Mouse (Mus musculus): Measurements from ENCODE around the gene Fgd3. TPM values are rescaled to one million over a fixed set of nuclear protein-coding genes. Genes with fewer than 3 reads are reported as not detected.
A peak's percentile ranks its signal among the peaks of the same experiment; 100 is the strongest.

The Fgd3 gene
- polyA plus RNA-seq, 1 experiment from 2014 or later = 4.2 TPM

GRCm38 (mm10) chr13:49216808-49217561 lies 103.1 kb downstream of the Fgd3 start:
- H3K9me3 ChIP-seq (ENCODE audit: control insufficient read depth, low read length) = no peaks in the 10 kb centered on the region
- H3K4me2 ChIP-seq (ENCODE audit: low read length) = no peak overlapping the region
- H3K9ac ChIP-seq (replicated peaks; ENCODE audit: low read depth, low read length) = no peak overlapping the region
- 61% methylated on average over 9 of the region's 9 CpGs for WGBS
- no peak overlapping the region for H3K4me3 ChIP-seq (replicated peaks; ENCODE audit: low read length)
- H3K4me1 ChIP-seq (replicated peaks; ENCODE audit: control insufficient read depth, insufficient read depth, low read length) = peaks cover 30% of the 10 kb centered on the region
- ATAC-seq = no peak
- no peaks in the 10 kb centered on the region for H3K27me3 ChIP-seq (replicated peaks; ENCODE audit: control insufficient read depth, insufficient read depth, low read length)
- no peak overlapping the region for H3K27ac ChIP-seq (ENCODE audit: low read length)
- no peaks in the 10 kb centered on the region for H3K36me3 ChIP-seq (ENCODE audit: control insufficient read depth, insufficient read depth)

- H3K4me3 ChIP-seq (replicated peaks; ENCODE audit: low read length) = peak overlapping the region; percentile 82
- H3K9me3 ChIP-seq (ENCODE audit: control insufficient read depth, low read length) = no peaks in the 10 kb centered on the region
- H3K4me1 ChIP-seq (replicated peaks; ENCODE audit: control insufficient read depth, insufficient read depth, low read length) = peaks cover 36% of the 10 kb centered on the region
- ATAC-seq = no peak
- H3K9ac ChIP-seq (replicated peaks; ENCODE audit: low read depth, low read length) = peak overlapping the region; percentile 73
- 3% methylated on average over 17 of the region's 17 CpGs for WGBS
- H3K27ac ChIP-seq (ENCODE audit: low read length) = no peak overlapping the region
- H3K4me2 ChIP-seq (ENCODE audit: low read length) = peak overlapping the region; percentile 84
- H3K36me3 ChIP-seq (ENCODE audit: control insufficient read depth, insufficient read depth) = no peaks in the 10 kb centered on the region
- no peaks in the 10 kb centered on the region for H3K27me3 ChIP-seq (replicated peaks; ENCODE audit: control insufficient read depth, insufficient read depth, low read length)
Measured at GRCm38 (mm10) chr13:49216220-49216552, 103.9 kb downstream of the Fgd3 start.

GRCm38 (mm10) chr13:49215504-49216219 lies 104.4 kb downstream of the Fgd3 start, which contains the start of gene Card19:
Card19 (minus strand) TSS chr13:49216037.
- under 1% methylated on average over 78 of the region's 78 CpGs for whole genome bisulfite sequencing
- Histone ChIP-seq H3K4me3 (replicated peaks; ENCODE audit: low read length) (peak within 1 kb of the TSS; percentile 82), H3K36me3 (ENCODE audit: control insufficient read depth, insufficient read depth) (no peaks in the 10 kb centered on the region), H3K27ac (ENCODE audit: low read length) (no peak within 1 kb of the TSS; the same call in 1 of the 2 replicates), H3K27me3 (replicated peaks; ENCODE audit: control insufficient read depth, insufficient read depth, low read length) (no peaks in the 10 kb centered on the region), H3K4me1 (replicated peaks; ENCODE audit: control insufficient read depth, insufficient read depth, low read length) (peaks cover 36% of the 10 kb centered on the region), H3K9ac (replicated peaks; ENCODE audit: low read depth, low read length) (peak within 1 kb of the TSS; percentile 73), H3K4me2 (ENCODE audit: low read length) (peak within 1 kb of the TSS; percentile 84), H3K9me3 (ENCODE audit: control insufficient read depth, low read length) (no peaks in the 10 kb centered on the region)
- ATAC-seq = peak; percentile 87

- Histone ChIP-seq H3K27ac (ENCODE audit: low read length) (no peak overlapping the region; the same call in 1 of the 2 replicates), H3K36me3 (ENCODE audit: control insufficient read depth, insufficient read depth) (no peaks in the 10 kb centered on the region), H3K4me3 (replicated peaks; ENCODE audit: low read length) (peak overlapping the region; percentile 82), H3K27me3 (replicated peaks; ENCODE audit: control insufficient read depth, insufficient read depth, low read length) (no peaks in the 10 kb centered on the region), H3K4me1 (replicated peaks; ENCODE audit: control insufficient read depth, insufficient read depth, low read length) (peaks cover 36% of the 10 kb centered on the region), H3K9ac (replicated peaks; ENCODE audit: low read depth, low read length) (peak overlapping the region; percentile 73), H3K4me2 (ENCODE audit: low read length) (peak overlapping the region; percentile 84), H3K9me3 (ENCODE audit: control insufficient read depth, low read length) (no peaks in the 10 kb centered on the region)
- ATAC-seq = no peak
- WGBS = 14% methylated on average over 5 of the region's 5 CpGs
Measured at GRCm38 (mm10) chr13:49215128-49215503, 105.0 kb downstream of the Fgd3 start.

- 53% methylated on average over 3 of the region's 3 CpGs for WGBS
- H3K4me1 ChIP-seq (replicated peaks; ENCODE audit: control insufficient read depth, insufficient read depth, low read length) = peaks cover 36% of the 10 kb centered on the region
- H3K9ac ChIP-seq (replicated peaks; ENCODE audit: low read depth, low read length) = no peak overlapping the region
- ATAC-seq = no peak
- no peaks in the 10 kb centered on the region for H3K9me3 ChIP-seq (ENCODE audit: control insufficient read depth, low read length)
- H3K36me3 ChIP-seq (ENCODE audit: control insufficient read depth, insufficient read depth) = no peaks in the 10 kb centered on the region
- peak overlapping the region; percentile 84 for H3K4me2 ChIP-seq (ENCODE audit: low read length)
- no peak overlapping the region for H3K27ac ChIP-seq (ENCODE audit: low read length)
- no peak overlapping the region for H3K4me3 ChIP-seq (replicated peaks; ENCODE audit: low read length)
- H3K27me3 ChIP-seq (replicated peaks; ENCODE audit: control insufficient read depth, insufficient read depth, low read length) = no peaks in the 10 kb centered on the region
Measured at GRCm38 (mm10) chr13:49214454-49214853, 105.7 kb downstream of the Fgd3 start.

GRCm38 (mm10) chr13:49213531-49213932 lies 106.6 kb downstream of the Fgd3 start:
- Histone ChIP-seq H3K9ac (replicated peaks; ENCODE audit: low read depth, low read length) (no peak overlapping the region), H3K27ac (ENCODE audit: low read length) (peak overlapping the region; percentile 11), H3K4me3 (replicated peaks; ENCODE audit: low read length) (no peak overlapping the region), H3K4me2 (ENCODE audit: low read length) (no peak overlapping the region), H3K27me3 (replicated peaks; ENCODE audit: control insufficient read depth, insufficient read depth, low read length) (no peaks in the 10 kb centered on the region), H3K36me3 (ENCODE audit: control insufficient read depth, insufficient read depth) (no peaks in the 10 kb centered on the region), H3K4me1 (replicated peaks; ENCODE audit: control insufficient read depth, insufficient read depth, low read length) (peaks cover 36% of the 10 kb centered on the region), H3K9me3 (ENCODE audit: control insufficient read depth, low read length) (no peaks in the 10 kb centered on the region)
- ATAC-seq = peak; percentile 25; the same call in 1 of the 2 replicates
- 44% methylated on average over 4 of the region's 4 CpGs for WGBS

- ATAC-seq = no peak
- peaks cover 36% of the 10 kb centered on the region for H3K4me1 ChIP-seq (replicated peaks; ENCODE audit: control insufficient read depth, insufficient read depth, low read length)
- no peak overlapping the region for H3K9ac ChIP-seq (replicated peaks; ENCODE audit: low read depth, low read length)
- no peaks in the 10 kb centered on the region for H3K27me3 ChIP-seq (replicated peaks; ENCODE audit: control insufficient read depth, insufficient read depth, low read length)
- no peak overlapping the region for H3K4me2 ChIP-seq (ENCODE audit: low read length)
- WGBS = 78% methylated on average over 4 of the region's 4 CpGs
- peak overlapping the region; percentile 11; the same call in 1 of the 2 replicates for H3K27ac ChIP-seq (ENCODE audit: low read length)
- H3K4me3 ChIP-seq (replicated peaks; ENCODE audit: low read length) = no peak overlapping the region
- H3K9me3 ChIP-seq (ENCODE audit: control insufficient read depth, low read length) = no peaks in the 10 kb centered on the region
- H3K36me3 ChIP-seq (ENCODE audit: control insufficient read depth, insufficient read depth) = no peaks in the 10 kb centered on the region
Measured at GRCm38 (mm10) chr13:49212711-49213500, 107.2 kb downstream of the Fgd3 start.
